Mouse (Mus musculus): Measurements from ENCODE around the gene Fam160b1. TPM values are rescaled to one million over a fixed set of nuclear protein-coding genes. Genes with fewer than 3 reads are reported as not detected.

The Fam160b1 gene
- 4.6 TPM for polyA plus RNA-seq (2017; shearing (Covaris generic))

GRCm38 (mm10) chr19:57360341-57361130 is at the start of gene Fam160b1:
TSS of gene Fam160b1 (plus strand) at chr19:57360680.

GRCm38 (mm10) chr19:57314346-57315012 is 46.0 kb upstream of the Fam160b1 start, which contains the start of gene Ablim1:
TSS of gene Ablim1 (minus strand) at chr19:57314919.

Other genes starting within 250 kb of the Fam160b1 start
- 654 TPM for gene Ablim1, start 45.8 kb upstream of the Fam160b1 start, polyA plus RNA-seq (2017; shearing (Covaris generic))
- 17.3 TPM for gene Trub1, start 92.2 kb downstream of the Fam160b1 start, polyA plus RNA-seq (2017; shearing (Covaris generic))